Mouse (Mus musculus) testis, adult 2 months (tissue): ENCODE measurements around the gene Gm47791. TPM values are rescaled to one million over a fixed set of nuclear protein-coding genes. Genes with fewer than 3 reads are reported as not detected.

ENCODE experiments used
- H3K27ac ChIP-seq: fragments of 200-500 bp; 2 replicates; pipeline ENCODE4 v1.5.1; 2012; ENCODE audit warnings: low read depth, low read length; ENCODE audit not compliant: control insufficient read depth, insufficient read depth
- H3K27me3 ChIP-seq: fragments of 200-500 bp; 2 replicates; pipeline ENCODE4 v1.6.1; 2012; ENCODE audit warnings: mild to moderate bottlenecking, low read length, moderate library complexity; ENCODE audit not compliant: control insufficient read depth, insufficient read depth
- H3K36me3 ChIP-seq: fragments of 200-500 bp; 2 replicates; pipeline ENCODE4 v1.6.1; 2012; ENCODE audit warnings: mild to moderate bottlenecking, low read length; ENCODE audit not compliant: control insufficient read depth, insufficient read depth
- H3K4me1 ChIP-seq: fragments of 200-500 bp; 2 replicates; pipeline ENCODE4 v1.6.1; 2012; ENCODE audit warnings: low read length; ENCODE audit not compliant: control insufficient read depth, insufficient read depth
- H3K4me3 ChIP-seq: fragments of 200-500 bp; 2 replicates; pipeline ENCODE4 v1.5.1; 2012; ENCODE audit warnings: low read depth, mild to moderate bottlenecking, low read length, moderate library complexity, mixed read lengths; ENCODE audit not compliant: control insufficient read depth
- CTCF ChIP-seq: fragments of 200-500 bp; IDR thresholded peaks from 2 replicates; pipeline ENCODE4 v1.5.1; 2012; ENCODE audit warnings: low read depth, mild to moderate bottlenecking, inconsistent platforms, low read length, moderate library complexity; ENCODE audit not compliant: control insufficient read depth, insufficient read depth, insufficient replicate concordance
- POLR2A ChIP-seq: fragments of 200-500 bp; IDR thresholded peaks from 2 replicates; pipeline ENCODE4 v1.6.1; 2012; ENCODE audit warnings: low read depth, mild to moderate bottlenecking, inconsistent platforms, low read length, moderate library complexity; ENCODE audit not compliant: control insufficient read depth
- polyA plus RNA-seq: library from polyadenylated mRNA; depleted of rRNA; stranded (reverse); fragments of >200 nt; gene quantifications from 2 replicates; pipeline ENCODE4 v1.2.3, GENCODE M21; 2012; rRNA removed

Gm47791 gene
- not detected in 2 replicates for polyA plus RNA-seq

- Histone ChIP-seq H3K36me3 (no peaks in the 10 kb centered on the region), H3K27me3 (no peaks in the 10 kb centered on the region), H3K4me1 (peaks cover 3% of the 10 kb centered on the region; the same call in 1 of the 2 replicates), H3K27ac (no peak within 1 kb of the TSS), H3K4me3 (peak within 1 kb of the TSS; percentile 40)
- no peak for TF ChIP-seq POLR2A
- TF ChIP-seq CTCF, result no peak
Observed at GRCm38 (mm10) chr1:82771022-82771586, at the start of gene Gm47791. Gene Gm47791, minus strand, starts transcription at chr1:82771243.

DNA sequence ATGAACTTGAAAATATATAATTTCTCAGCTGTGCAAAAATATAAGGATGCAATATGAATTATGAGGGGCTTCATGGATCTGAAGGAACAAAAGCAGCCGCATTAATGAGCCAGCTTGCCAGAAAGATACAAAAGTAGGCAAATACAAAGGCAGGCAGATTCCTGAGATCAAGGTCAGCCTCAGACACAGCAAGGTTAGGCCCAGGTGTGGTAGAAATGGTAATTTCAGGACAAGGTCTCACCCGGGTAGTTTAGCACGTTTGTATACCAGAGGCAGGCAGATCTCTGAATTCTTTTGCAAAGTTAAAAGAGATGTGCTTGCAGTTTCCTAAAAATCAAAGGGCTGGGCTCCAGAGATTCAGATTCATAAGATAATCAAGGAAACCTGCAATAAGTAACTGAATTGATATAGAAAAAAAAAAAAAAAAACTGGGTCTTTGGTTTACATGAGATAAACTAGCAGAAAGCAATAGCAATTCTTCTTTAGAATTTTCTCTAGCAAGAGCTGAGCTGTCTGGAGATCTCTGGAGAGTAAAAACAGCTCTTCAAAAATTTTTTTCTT, 49.7 kb upstream of the Gm47791 start:
- TF ChIP-seq POLR2A (no peak), CTCF (no peak)
- Histone ChIP-seq H3K4me3 (no peak overlapping the region), H3K36me3 (no peaks in the 10 kb centered on the region), H3K27ac (no peak overlapping the region), H3K27me3 (no peaks in the 10 kb centered on the region), H3K4me1 (peaks cover 2% of the 10 kb centered on the region; the same call in 1 of the 2 replicates)

- no peaks in the 10 kb centered on the region for H3K27me3 ChIP-seq
- no peaks in the 10 kb centered on the region for H3K36me3 ChIP-seq
- peaks cover 2% of the 10 kb centered on the region; the same call in 1 of the 2 replicates for H3K4me1 ChIP-seq
- no peak overlapping the region for H3K27ac ChIP-seq
- TF ChIP-seq CTCF, result no peak
- no peak for TF ChIP-seq POLR2A
- H3K4me3 ChIP-seq, result peak overlapping the region; percentile 50
Observed at GRCm38 (mm10) chr1:82820179-82820578, 49.1 kb upstream of the Gm47791 start.

DNA sequence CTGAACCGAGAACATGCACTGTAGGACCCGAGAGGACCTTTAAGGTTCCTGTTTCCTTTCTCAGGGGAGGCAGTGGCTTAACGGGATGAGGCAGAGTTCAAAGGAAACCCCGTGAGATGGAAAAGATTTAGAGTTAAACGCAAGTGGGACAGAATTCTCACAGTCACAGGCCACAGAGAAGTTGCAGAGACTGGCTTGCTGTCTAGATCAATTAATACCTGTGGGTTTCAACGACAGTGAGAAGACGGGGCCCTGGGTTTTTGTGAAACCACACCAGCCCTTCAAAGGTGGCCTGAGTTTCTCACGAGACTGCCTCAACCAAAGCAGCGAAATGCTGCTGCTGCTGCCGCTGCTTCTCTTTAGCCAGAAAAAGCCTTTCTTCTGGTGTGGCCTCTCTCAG, 48.3 kb upstream of the Gm47791 start:
- Histone ChIP-seq H3K4me1 (peaks cover 2% of the 10 kb centered on the region; the same call in 1 of the 2 replicates), H3K4me3 (no peak overlapping the region), H3K36me3 (no peaks in the 10 kb centered on the region), H3K27me3 (no peaks in the 10 kb centered on the region), H3K27ac (no peak overlapping the region)
- TF ChIP-seq CTCF, result no peak
- TF ChIP-seq POLR2A, result no peak

- no peak for TF ChIP-seq CTCF
- Histone ChIP-seq H3K27ac (no peak overlapping the region), H3K4me3 (no peak overlapping the region)
Observed at GRCm38 (mm10) chr1:82815941-82816716, 45.1 kb upstream of the Gm47791 start.

DNA sequence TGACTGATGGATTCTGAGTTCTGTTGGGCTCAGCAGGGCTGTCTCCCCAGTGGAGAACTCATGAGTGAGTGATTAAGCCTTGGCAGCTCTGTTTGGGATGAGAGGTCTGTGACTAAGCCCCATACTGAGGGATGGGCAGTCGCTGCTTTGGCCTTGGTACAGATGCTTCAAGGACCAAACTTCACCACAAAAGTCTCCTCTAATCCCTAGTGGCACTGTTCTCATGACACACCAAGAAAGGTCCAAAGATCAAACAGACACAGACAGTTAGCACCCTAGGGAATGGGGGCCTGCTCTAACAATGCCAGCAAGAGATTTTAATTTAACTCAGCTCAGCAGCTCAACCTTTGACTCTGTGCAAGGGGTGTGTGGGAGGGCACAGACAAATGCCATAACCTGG, 40.7 kb upstream of the Gm47791 start:
- TF ChIP-seq CTCF (no peak), POLR2A (no peak)
- H3K27me3 ChIP-seq, result no peaks in the 10 kb centered on the region
- H3K4me1 ChIP-seq, result no peaks in the 10 kb centered on the region
- H3K4me3 ChIP-seq, result peak overlapping the region; percentile 32; the same call in 1 of the 2 replicates
- H3K27ac ChIP-seq, result no peak overlapping the region
- H3K36me3 ChIP-seq, result no peaks in the 10 kb centered on the region

More at GRCm38 (mm10) chr1:82815941-82816716, 45.1 kb upstream of the Gm47791 start:
- no peaks in the 10 kb centered on the region for H3K36me3 ChIP-seq
- H3K4me1 ChIP-seq, result peaks cover 2% of the 10 kb centered on the region; the same call in 1 of the 2 replicates
- H3K27me3 ChIP-seq, result no peaks in the 10 kb centered on the region

- TF ChIP-seq CTCF (no peak), POLR2A (no peak)
- Histone ChIP-seq H3K27me3 (no peaks in the 10 kb centered on the region), H3K4me1 (no peaks in the 10 kb centered on the region), H3K36me3 (no peaks in the 10 kb centered on the region), H3K27ac (no peak overlapping the region), H3K4me3 (peak overlapping the region; percentile 28)
Observed at GRCm38 (mm10) chr1:82808564-82808963, 37.5 kb upstream of the Gm47791 start.
